In the genomic region with DNA sequence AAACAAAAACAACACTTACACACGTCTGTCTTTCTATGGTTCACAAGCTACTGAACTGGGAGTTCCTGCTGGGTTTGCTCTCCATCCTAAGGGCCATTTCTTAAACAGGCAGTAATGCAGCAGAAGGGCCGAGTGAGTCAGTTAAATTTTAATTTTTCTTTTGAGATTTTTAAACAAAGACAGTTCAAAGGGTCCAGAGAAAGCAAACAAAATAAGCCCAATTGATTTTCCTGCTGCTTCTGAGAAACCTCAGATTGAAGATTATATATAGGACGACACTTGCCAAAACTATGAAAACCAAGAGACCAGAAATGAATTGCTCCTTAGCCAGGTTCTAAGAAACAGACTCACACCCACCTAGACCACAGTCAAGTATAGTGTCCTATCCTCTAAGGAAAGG, we compare ENCODE assay signal across 34 mouse cellular contexts.
"Had no signal": no experiment of that assay in that cellular context is flagged by ENCODE, and none has a peak within 500 bp of the region (broad histone marks: within the 10 kb centered on the region; RNA-seq: fewer than 3 reads in every experiment).

No protein-coding gene starts in this region.

- H3K27me3 ChIP-seq: heart, embryonic 12.5 days; heart, embryonic 13.5 days; heart, embryonic 15.5 days; hindbrain, embryonic 12.5 days; hindbrain, embryonic 13.5 days; hindbrain, embryonic 15.5 days; intestine, embryonic 15.5 days; kidney, embryonic 15.5 days had no signal

- H3K4me2 ChIP-seq: heart, embryonic 11.5 days; heart, embryonic 12.5 days; heart, embryonic 13.5 days; heart, embryonic 15.5 days; hindbrain, embryonic 12.5 days; hindbrain, embryonic 13.5 days; hindbrain, embryonic 14.5 days; hindbrain, embryonic 15.5 days; intestine, embryonic 15.5 days; kidney, embryonic 15.5 days had no signal

- H3K4me3 ChIP-seq: heart, adult 2 months; heart, embryonic 10.5 days; heart, embryonic 12.5 days; heart, embryonic 13.5 days; heart, embryonic 15.5 days; hindbrain, embryonic 10.5 days; hindbrain, embryonic 12.5 days; hindbrain, embryonic 13.5 days; hindbrain, embryonic 15.5 days; intestine, embryonic 15.5 days; kidney, embryonic 15.5 days; layer of hippocampus, adult 2 months had no signal

- DNase-seq: heart, adult 18-20 months; heart, adult 2 months; heart, postnatal 10 days; heart, postnatal 14 days; heart, postnatal 36 days; heart, postnatal 4 days; kidney, adult 11 months; kidney, adult 18-20 months; kidney, adult 8-10 months; kidney, postnatal 10 days; kidney, postnatal 14 days; kidney, postnatal 25 days; kidney, postnatal 36 days; layer of hippocampus, adult 9-11 months; layer of hippocampus, postnatal 36 days had no signal

- H3K9ac ChIP-seq: heart, embryonic 12.5 days; heart, embryonic 13.5 days; heart, embryonic 15.5 days; hindbrain, embryonic 12.5 days; hindbrain, embryonic 13.5 days; hindbrain, embryonic 14.5 days; hindbrain, embryonic 15.5 days; intestine, embryonic 15.5 days; kidney, embryonic 15.5 days had no signal

- H3K4me1 ChIP-seq: heart, embryonic 10.5 days; heart, embryonic 12.5 days; heart, embryonic 13.5 days; heart, embryonic 15.5 days; hindbrain, embryonic 10.5 days; hindbrain, embryonic 12.5 days; hindbrain, embryonic 13.5 days; hindbrain, embryonic 15.5 days; intestine, embryonic 15.5 days; kidney, embryonic 15.5 days had no signal

- ATAC-seq: hindbrain, embryonic 16.5 days; hindbrain, postnatal 0 days; inflammation-experienced regulatory T-cells, adult 6 months; intestine, embryonic 15.5 days; intestine, embryonic 16.5 days; intestine, postnatal 0 days had no signal

- H3K9me3 ChIP-seq: heart, embryonic 10.5 days; heart, embryonic 12.5 days; heart, embryonic 13.5 days; heart, embryonic 15.5 days; hindbrain, embryonic 10.5 days; hindbrain, embryonic 12.5 days; hindbrain, embryonic 13.5 days; hindbrain, embryonic 15.5 days; intestine, embryonic 15.5 days; kidney, embryonic 15.5 days had no signal

- H3K27ac ChIP-seq: heart, adult 2 months; heart, embryonic 10.5 days; heart, embryonic 13.5 days; heart, embryonic 15.5 days; hindbrain, embryonic 10.5 days; hindbrain, embryonic 12.5 days; hindbrain, embryonic 13.5 days; hindbrain, embryonic 14.5 days; hindbrain, embryonic 15.5 days; hindbrain, postnatal 0 days; intestine, embryonic 15.5 days; kidney, embryonic 15.5 days; kidney, postnatal 0 days; layer of hippocampus, adult 2 months had no signal
